Mouse (Mus musculus): ENCODE measurements around the gene Ncmap.

DNA sequence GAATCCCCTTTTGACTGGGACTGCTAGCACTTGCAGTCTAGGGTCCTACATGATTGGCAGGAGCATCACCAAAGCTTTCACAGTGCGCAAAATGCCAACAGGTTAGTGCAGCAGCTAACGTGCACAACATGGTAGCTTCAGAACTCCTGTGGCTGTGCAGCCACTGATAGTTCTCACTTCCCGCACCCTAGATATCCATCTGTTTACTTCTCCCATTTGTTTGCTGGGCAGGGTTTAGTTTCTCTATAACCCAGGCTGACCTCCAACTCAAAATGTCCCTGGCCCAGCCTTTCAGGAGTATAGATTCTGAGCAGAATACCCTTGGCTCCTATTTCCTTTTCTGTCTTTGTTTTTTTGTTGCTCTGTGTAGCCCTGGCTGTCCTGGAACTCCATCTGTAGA, 71.6 kb downstream of the Ncmap start:
- TF ChIP-seq POLR2A (IDR thresholded peaks at IDR 0.05; ENCODE audit: insufficient read length, low read depth) (no peak), POLR2AphosphoS2 (IDR thresholded peaks at IDR 0.05; ENCODE audit: insufficient read length, low read depth) (no peak), MYOG (IDR thresholded peaks at IDR 0.05; ENCODE audit: control insufficient read depth in 1 of 3, insufficient read depth in 1 of 3, insufficient read length in 2 of 3, low read depth in 2 of 3) (no peak), CEBPB (IDR thresholded peaks at IDR 0.05; ENCODE audit: insufficient read depth, poor library complexity, severe bottlenecking) (no peak), E2F4 (IDR thresholded peaks at IDR 0.05; ENCODE audit: insufficient read depth) (no peak), MAX (IDR thresholded peaks at IDR 0.05; ENCODE audit: low read depth) (no peak), TCF3 (IDR thresholded peaks at IDR 0.05; ENCODE audit: insufficient read length, low read depth) (no peak), TCF12 (IDR thresholded peaks at IDR 0.05; ENCODE audit: insufficient read depth, poor library complexity, severe bottlenecking) (no peak), MYOD1 (IDR thresholded peaks at IDR 0.05; ENCODE audit: control insufficient read depth in 1 of 3, insufficient read length in 2 of 3, low read depth in 2 of 3) (no peak), USF1 (IDR thresholded peaks at IDR 0.05; ENCODE audit: low read depth) (no peak)

Measured in myocyte (in vitro differentiated cells).